Mouse (Mus musculus) urinary bladder, postnatal 4 days (tissue): ENCODE results near the gene Cdr2.
A peak's percentile ranks its signal among the peaks of the same experiment; 100 is the strongest.
"Not testable (repeated sequence)": the region's sequence is repeated elsewhere in the genome, so short reads cannot be mapped to it uniquely, and the experiment has no call there.

Experiments
- DNase-seq, 2 experiments: peaks; one replicate each; pipeline ENCODE4 v3.0.0; 2021 to 2022; ENCODE audit warnings: low spot score in 2 of 2

The Cdr2 gene

GRCm38 (mm10) chr7:120972471-120972870, 9.6 kb downstream of the Cdr2 start:
- not testable (repeated sequence) for DNase-seq

- no peak for DNase-seq
Observed at GRCm38 (mm10) chr7:120970112-120970511, 12.0 kb downstream of the Cdr2 start.

GRCm38 (mm10) chr7:120969221-120969620, 12.9 kb downstream of the Cdr2 start:
- no peak for DNase-seq

GRCm38 (mm10) chr7:120963126-120963525, 19.0 kb downstream of the Cdr2 start:
- DNase-seq: no peak

GRCm38 (mm10) chr7:120961893-120962292, 20.2 kb downstream of the Cdr2 start:
- no peak for DNase-seq

- DNase-seq: no peak
Observed at GRCm38 (mm10) chr7:120960601-120961000, 21.5 kb downstream of the Cdr2 start.

- DNase-seq: no peak
Observed at GRCm38 (mm10) chr7:120960116-120960515, 22.0 kb downstream of the Cdr2 start.

GRCm38 (mm10) chr7:120953591-120953990, 28.5 kb downstream of the Cdr2 start:
- DNase-seq: not testable (repeated sequence)

GRCm38 (mm10) chr7:120943936-120944509, 38.1 kb downstream of the Cdr2 start:
- DNase-seq: no peak

GRCm38 (mm10) chr7:120942506-120942905, 39.6 kb downstream of the Cdr2 start:
- no peak for DNase-seq

- peak in 1 of 2 experiments; percentile 50 for DNase-seq
Observed at GRCm38 (mm10) chr7:120941214-120941613, 40.9 kb downstream of the Cdr2 start.

- peak in 1 of 2 experiments; percentile 51 for DNase-seq
Observed at GRCm38 (mm10) chr7:120940343-120940742, 41.8 kb downstream of the Cdr2 start.

- no peak for DNase-seq
Observed at GRCm38 (mm10) chr7:120938206-120938605, 43.9 kb downstream of the Cdr2 start.

- DNase-seq: no peak
Observed at GRCm38 (mm10) chr7:120936522-120936921, 45.6 kb downstream of the Cdr2 start.

- DNase-seq: no peak
Observed at GRCm38 (mm10) chr7:120934716-120935115, 47.4 kb downstream of the Cdr2 start.

GRCm38 (mm10) chr7:120933680-120934195, 48.4 kb downstream of the Cdr2 start:
- no peak for DNase-seq

- no peak for DNase-seq
Observed at GRCm38 (mm10) chr7:120933110-120933509, 49.0 kb downstream of the Cdr2 start.

- DNase-seq: no peak
Observed at GRCm38 (mm10) chr7:120918526-120918962, 63.6 kb downstream of the Cdr2 start.

- peak; percentile 99 for DNase-seq
Observed at GRCm38 (mm10) chr7:120917592-120918461, 64.3 kb downstream of the Cdr2 start, which contains the start of gene Polr3e. TSS of gene Polr3e (plus strand) at chr7:120917744.

GRCm38 (mm10) chr7:120917279-120917591, 64.9 kb downstream of the Cdr2 start:
- DNase-seq: no peak

GRCm38 (mm10) chr7:120916262-120916875, 65.7 kb downstream of the Cdr2 start:
- no peak for DNase-seq

- DNase-seq: no peak
Observed at GRCm38 (mm10) chr7:120913332-120913731, 68.8 kb downstream of the Cdr2 start.
